Mouse (Mus musculus) thymus, adult 18-20 months (tissue): ENCODE data around the gene Pard6b.

Source experiments
- DNase-seq, 2 experiments: peaks; one replicate each; pipeline ENCODE4 v3.0.0; 2022; ENCODE audit warnings: mixed read lengths in 2 of 2

Pard6b gene

GRCm38 (mm10) chr2:168065511-168065910, 15.3 kb upstream of the Pard6b start:
- no peak for DNase-seq

DNA sequence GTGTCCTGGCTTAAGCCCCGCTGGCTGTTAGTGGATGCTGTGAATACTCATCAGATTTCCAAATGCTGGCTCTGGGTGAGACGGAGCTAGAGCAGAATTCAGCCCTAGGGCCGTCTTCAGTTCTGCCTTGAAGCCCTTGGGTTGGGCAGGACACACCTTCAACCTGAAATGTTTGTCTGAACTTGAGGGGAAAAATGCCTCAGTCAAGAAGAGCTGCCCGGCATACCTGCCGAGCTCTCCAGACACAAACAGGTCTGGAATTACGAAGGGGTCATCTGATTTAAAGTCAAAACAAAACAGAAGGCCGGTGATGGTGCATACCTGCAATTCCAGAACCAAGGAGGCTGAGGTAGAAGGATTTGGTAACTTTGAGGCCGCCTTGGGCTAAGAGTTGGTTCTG, 14.0 kb upstream of the Pard6b start:
- no peak for DNase-seq

GRCm38 (mm10) chr2:168070425-168070824, 10.4 kb upstream of the Pard6b start:
- no peak for DNase-seq

- no peak for DNase-seq
Measured at GRCm38 (mm10) chr2:168072436-168073131, 8.2 kb upstream of the Pard6b start.

- DNase-seq, result no peak
Measured at GRCm38 (mm10) chr2:168073722-168074121, 7.1 kb upstream of the Pard6b start.

DNA sequence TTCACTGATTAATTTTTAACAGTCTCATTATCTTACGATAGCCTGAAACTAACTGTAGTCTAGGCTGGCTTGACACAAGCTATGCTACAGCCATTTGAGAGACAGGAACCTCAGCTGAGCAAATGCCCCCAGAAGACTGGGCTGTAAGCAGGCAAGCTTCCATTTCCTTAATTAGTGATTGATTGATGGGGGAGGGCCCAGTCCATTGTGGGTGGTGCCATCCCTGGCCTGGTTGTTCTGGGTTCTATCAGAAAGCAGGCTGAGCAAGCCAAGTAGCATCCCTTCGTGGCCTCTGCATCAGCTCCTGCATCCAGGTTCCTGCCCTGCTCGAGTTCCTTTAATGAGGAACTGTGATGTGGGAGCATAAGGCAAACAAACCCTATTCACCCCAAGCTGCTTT, 6.3 kb upstream of the Pard6b start:
- DNase-seq, result no peak

DNA sequence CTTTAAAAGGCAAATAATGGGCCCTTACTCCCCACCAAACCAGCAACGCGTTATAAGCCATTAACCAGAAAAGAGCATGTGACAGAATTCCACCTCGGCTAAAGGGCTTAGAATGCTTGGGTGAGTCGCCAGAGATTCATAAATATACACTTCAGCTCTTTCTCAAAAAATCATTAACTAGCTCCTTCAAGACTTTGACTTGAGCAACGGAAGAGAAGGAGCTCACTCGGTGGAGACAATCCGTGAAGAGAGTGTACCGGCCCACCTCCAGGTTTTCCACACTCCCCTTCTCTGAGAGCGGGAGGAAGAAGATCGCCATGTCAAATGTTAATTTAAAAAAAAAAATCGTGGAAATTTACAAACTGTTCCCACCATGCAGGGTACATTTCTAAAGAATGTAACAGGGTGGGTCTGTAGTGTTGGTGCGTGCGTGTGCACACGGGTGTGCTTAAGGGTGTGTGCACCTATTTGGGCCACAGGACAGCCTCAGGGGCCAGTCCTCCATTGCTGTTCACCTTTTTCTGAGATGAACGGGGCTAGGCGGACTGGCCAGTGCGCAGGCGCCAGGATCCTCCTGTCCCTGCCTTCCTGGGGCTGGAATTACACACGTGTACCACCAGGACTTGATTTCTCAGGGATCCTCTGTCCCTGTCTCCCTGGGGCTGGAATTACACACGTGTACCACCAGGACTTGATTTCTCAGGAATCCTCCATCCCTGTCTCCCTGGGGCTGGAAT, 3.8 kb upstream of the Pard6b start:
- DNase-seq, result no peak

- no peak for DNase-seq
Measured at GRCm38 (mm10) chr2:168078107-168078830, 2.5 kb upstream of the Pard6b start.

GRCm38 (mm10) chr2:168081299-168081932, 612 bp downstream of the Pard6b start:
- peak; percentile 31 to 34 for DNase-seq

GRCm38 (mm10) chr2:168081933-168082306, 1.1 kb downstream of the Pard6b start:
- no peak for DNase-seq

- no peak for DNase-seq
Measured at GRCm38 (mm10) chr2:168083593-168083992, 2.8 kb downstream of the Pard6b start.

DNA sequence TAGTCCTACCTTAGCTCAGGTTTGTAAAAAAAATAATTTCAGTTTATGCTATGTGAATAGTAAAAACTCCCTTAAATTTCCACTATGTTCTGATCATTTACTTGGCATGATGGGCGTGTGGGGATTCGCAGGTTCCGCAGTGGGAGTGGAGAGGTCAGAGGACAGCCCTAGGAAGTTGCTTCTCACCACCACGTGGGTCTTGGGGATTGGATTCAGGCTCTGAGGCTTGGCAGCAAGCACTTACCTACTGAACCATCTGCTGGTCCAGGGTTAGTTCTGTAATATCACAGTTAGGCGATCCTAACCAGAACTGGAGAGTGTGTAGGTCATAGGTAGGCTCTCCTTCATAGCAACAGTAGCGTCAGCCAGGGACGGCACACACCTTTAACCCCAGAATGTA, 3.4 kb downstream of the Pard6b start:
- no peak for DNase-seq

DNA sequence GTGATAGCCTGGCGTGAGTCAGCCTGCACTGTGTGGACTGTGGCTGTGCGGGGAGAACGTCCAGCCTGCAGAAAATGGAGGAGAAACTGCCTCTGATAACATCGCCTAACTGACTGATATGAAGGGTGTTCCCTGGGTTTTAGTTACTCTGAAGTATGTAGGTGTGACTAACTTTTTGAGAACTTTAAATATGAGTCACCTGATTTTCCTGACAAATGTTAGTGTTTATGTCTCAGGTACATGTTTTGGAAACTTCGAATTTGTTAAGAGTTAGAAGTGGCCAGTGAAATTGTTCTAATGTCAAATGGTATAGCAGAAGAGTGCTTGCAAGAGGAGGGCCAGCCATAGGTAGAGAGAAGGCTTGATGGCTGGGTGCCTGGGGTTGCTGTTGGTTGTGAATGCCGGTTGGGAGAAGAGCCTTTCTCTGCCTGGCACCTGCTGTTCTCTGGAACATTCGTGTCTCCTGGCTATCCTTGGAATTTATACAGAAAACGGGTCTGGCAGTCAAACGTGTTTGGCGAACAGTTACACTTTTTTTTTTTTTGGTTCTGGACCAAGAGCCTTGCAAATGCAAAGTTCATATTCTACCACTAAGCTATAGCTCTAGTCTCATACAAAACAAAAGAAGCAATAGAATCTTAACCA, 4.9 kb downstream of the Pard6b start:
- DNase-seq, result no peak

- no peak for DNase-seq
Measured at GRCm38 (mm10) chr2:168086318-168086717, 5.5 kb downstream of the Pard6b start.

DNA sequence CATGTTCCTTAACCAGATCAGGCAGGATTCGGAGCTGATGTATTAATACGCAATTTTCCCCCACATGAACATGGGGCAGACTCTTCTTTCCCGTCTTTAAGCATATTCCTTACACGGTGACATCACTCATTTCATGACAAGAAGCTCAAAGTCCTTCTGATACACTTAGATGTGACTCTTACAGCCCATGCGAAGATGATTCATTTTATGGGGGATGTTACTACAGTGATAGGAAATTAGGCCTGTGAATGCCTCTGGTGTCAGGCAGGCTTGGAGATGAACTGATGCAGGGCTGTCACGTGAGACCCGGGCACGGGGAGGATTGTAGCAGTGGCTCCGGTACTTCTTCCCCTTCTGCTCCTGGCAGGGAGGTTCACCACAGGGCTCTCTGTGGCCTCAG, 6.0 kb downstream of the Pard6b start:
- no peak for DNase-seq

GRCm38 (mm10) chr2:168091560-168091959, 10.8 kb downstream of the Pard6b start:
- DNase-seq, result no peak

GRCm38 (mm10) chr2:168093077-168093476, 12.3 kb downstream of the Pard6b start:
- DNase-seq, result no peak

- DNase-seq, result no peak
Measured at GRCm38 (mm10) chr2:168095077-168095476, 14.3 kb downstream of the Pard6b start.

DNA sequence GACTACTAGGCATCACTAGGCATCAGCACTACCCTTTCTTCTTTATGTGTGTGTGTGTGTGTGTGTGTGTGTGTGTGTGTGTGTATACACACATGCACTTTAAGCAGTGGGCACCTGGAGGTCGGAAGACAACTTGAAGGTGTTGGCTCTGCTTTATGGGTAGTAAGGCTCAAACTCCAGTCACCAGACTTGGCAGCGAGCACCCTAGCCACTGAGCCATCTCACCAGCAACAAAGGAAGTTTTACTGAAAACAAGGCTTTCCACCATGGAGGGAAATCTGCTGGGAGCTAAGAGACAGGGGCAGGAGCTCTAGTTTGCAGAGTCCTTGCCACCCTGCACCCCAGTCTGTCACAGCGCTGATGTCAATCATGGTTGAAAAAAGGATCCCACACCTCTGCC, 15.7 kb downstream of the Pard6b start:
- DNase-seq, result no peak

DNA sequence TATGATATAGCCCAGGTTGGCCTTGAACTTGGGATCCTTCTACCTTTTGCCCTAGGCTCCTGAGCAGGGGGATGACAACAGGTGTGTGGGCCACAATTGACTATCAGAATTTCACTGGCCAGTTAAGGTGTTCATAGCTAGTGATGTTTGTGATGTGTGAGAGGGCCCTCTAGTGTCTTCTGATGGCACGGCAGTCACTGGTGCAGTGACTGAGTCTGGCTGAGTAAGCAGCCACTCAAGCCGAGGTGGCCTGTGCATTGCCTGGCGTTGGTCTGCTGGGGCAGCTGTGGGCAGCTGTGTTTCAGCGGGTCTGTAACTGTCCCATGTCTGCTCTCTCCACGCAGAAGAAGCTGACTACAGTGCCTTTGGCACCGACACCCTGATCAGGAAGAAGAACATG, 17.2 kb downstream of the Pard6b start:
- no peak for DNase-seq

- DNase-seq, result no peak
Measured at GRCm38 (mm10) chr2:168100008-168100407, 19.2 kb downstream of the Pard6b start.

GRCm38 (mm10) chr2:168101805-168102204, 21.0 kb downstream of the Pard6b start:
- DNase-seq, result no peak

DNA sequence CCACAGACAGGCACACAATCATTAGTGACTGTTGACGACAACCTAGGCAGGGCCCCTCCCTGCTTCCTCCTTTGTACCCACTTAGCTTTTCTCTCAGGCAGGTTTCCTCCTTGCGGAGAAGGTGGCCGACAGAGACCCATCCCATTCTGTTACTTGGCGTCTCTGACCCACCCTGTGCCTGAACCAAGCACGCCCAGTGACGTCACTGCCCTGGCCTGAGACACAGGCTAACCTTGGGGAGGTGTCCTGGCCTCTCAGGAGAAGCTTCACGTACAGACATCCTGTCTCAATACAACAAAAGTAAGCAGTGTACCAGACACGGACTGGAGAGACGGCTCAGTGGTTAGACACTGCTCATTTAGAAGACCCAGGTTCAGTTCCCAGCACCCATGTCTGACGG, 22.5 kb downstream of the Pard6b start:
- no peak for DNase-seq
